Mouse (Mus musculus) spleen, adult 2 months (tissue): Measurements from ENCODE around the gene Tenm2.

Source experiments
- CTCF ChIP-seq: fragments of 200-500 bp; IDR thresholded peaks from 2 replicates; pipeline ENCODE4 v1.5.1; 2011; ENCODE audit warnings: mild to moderate bottlenecking, inconsistent platforms; ENCODE audit not compliant: insufficient read depth, insufficient read length, insufficient replicate concordance; ENCODE audit errors: extremely low read depth
- POLR2A ChIP-seq: fragments of 200-500 bp; IDR thresholded peaks from 2 replicates; pipeline ENCODE4 v1.6.1; 2011; ENCODE audit warnings: low read depth, low read length, inconsistent platforms

DNA sequence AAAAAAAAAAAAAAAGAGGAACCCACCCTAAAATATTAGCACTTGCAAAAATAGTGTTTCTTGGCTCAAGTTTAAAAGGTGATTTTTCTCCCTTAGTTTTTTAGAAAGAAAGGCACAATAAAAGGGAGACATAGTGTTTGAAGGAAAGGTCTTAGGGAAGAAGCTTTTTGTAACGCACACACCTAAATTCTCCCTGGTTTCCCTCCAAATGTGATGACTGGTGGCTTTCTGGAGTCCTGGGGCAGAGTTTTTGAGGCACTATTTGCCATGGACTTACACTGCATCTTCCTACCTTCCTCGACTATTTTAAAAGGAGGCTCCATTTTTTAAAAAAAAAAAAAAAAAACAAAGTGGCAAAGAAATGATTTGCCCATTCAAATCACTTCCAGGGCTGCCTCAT lies 557.2 kb downstream of the Tenm2 start:
- TF ChIP-seq CTCF, result no peak
- TF ChIP-seq POLR2A, result no peak
